Mouse (Mus musculus) limb, embryonic 14.5 days (tissue): ENCODE measurements around the gene Pgk2. TPM values are rescaled to one million over a fixed set of nuclear protein-coding genes. Genes with fewer than 3 reads are reported as not detected.
"Not testable (repeated sequence)": the region's sequence is repeated elsewhere in the genome, so short reads cannot be mapped to it uniquely, and the experiment has no call there.

ENCODE experiments used
- ATAC-seq: fragments of 200-750 bp; cut with Nextera tagmentation; 2 replicates; pipeline ENCODE4 v1.8.0; 2017; ENCODE audit warnings: low read depth, moderate number of reproducible peaks, moderate TSS enrichment; ENCODE audit not compliant: low FRiP score
- DNase-seq: peaks from one replicate; pipeline ENCODE4 v3.0.0-alpha.2; 2015; ENCODE audit warnings: low spot score
- H3K27ac ChIP-seq: fragments of 300-500 bp; sonication (generic); replicated peaks from 2 replicates; pipeline ENCODE4 v1.5.1; 2014; ENCODE audit warnings: low read depth, mild to moderate bottlenecking, low read length, moderate library complexity, mixed read lengths
- H3K27me3 ChIP-seq: fragments of 300-500 bp; sonication (generic); 2 replicates; pipeline ENCODE4 v1.6.1; 2014; ENCODE audit warnings: low read length, mixed read lengths; ENCODE audit not compliant: control insufficient read depth, insufficient read depth
- H3K36me3 ChIP-seq: fragments of 300-500 bp; sonication (generic); 2 replicates; pipeline ENCODE4 v1.6.1; 2014; ENCODE audit warnings: mild to moderate bottlenecking, low read length, moderate library complexity, mixed read lengths; ENCODE audit not compliant: control insufficient read depth, insufficient read depth
- H3K4me1 ChIP-seq: fragments of 300-500 bp; sonication (generic); 2 replicates; pipeline ENCODE4 v1.6.1; 2014; ENCODE audit warnings: antibody characterized with exemption, low read length, mixed read lengths; ENCODE audit not compliant: control insufficient read depth, insufficient read depth
- H3K4me2 ChIP-seq: fragments of 300-500 bp; sonication (generic); replicated peaks from 2 replicates; pipeline ENCODE4 v1.6.1; 2014; ENCODE audit warnings: low read depth, mild to moderate bottlenecking, low read length, moderate library complexity; ENCODE audit not compliant: severe bottlenecking
- H3K4me3 ChIP-seq: fragments of 300-500 bp; sonication (generic); replicated peaks from 2 replicates; pipeline ENCODE4 v1.5.1; 2014; ENCODE audit warnings: low read length
- H3K9ac ChIP-seq: fragments of 300-500 bp; sonication (generic); 2 replicates; pipeline ENCODE4 v1.6.1; 2014; ENCODE audit warnings: mild to moderate bottlenecking, low read depth, low read length, moderate library complexity; ENCODE audit not compliant: severe bottlenecking
- H3K9me3 ChIP-seq: fragments of 300-500 bp; sonication (generic); 2 replicates; pipeline ENCODE4 v1.6.1; 2016; ENCODE audit warnings: low read length; ENCODE audit not compliant: control insufficient read depth
- POLR2A ChIP-seq: fragments of 200-500 bp; IDR thresholded peaks from 2 replicates; pipeline ENCODE4 v1.8.0; 2012; ENCODE audit warnings: inconsistent platforms, mild to moderate bottlenecking, moderate library complexity, borderline replicate concordance; ENCODE audit not compliant: insufficient read depth, insufficient read length; ENCODE audit errors: extremely low read depth
- WGBS: fragments of 180-500 bp; shearing (Covaris S2); extraction: QIAGEN DNeasy Blood & Tissue Kit; methylation state at CpG from one replicate; pipeline ENCODE4 v1.1.7; 2014; 5-methylcytosine and 5-hydroxymethylcytosine counted together
- polyA plus RNA-seq, 2 experiments: library from polyadenylated mRNA; depleted of rRNA in 1 of 2; stranded (reverse) in 1 of 2; unstranded in 1 of 2; fragments of >200 nt; fragmentation: Nextera tagmentation in 1 of 2; extraction: Ambion mirVana in 1 of 2; gene quantifications; 2 replicates each; pipeline versions ENCODE4 v1.2.1 to v1.2.3; 2012 to 2014

Gene Pgk2
- polyA plus RNA-seq (2012; rRNA removed) (not detected in 2 replicates), polyA plus RNA-seq (2014; fragmentation: Nextera tagmentation; extraction: Ambion mirVana) (not detected in 2 replicates)

- Histone ChIP-seq H3K4me2 (no peak within 1 kb of the TSS), H3K9me3 (no peaks in the 10 kb centered on the region), H3K4me1 (no peaks in the 10 kb centered on the region), H3K27ac (no peak within 1 kb of the TSS), H3K9ac (no peak within 1 kb of the TSS), H3K4me3 (no peak within 1 kb of the TSS), H3K27me3 (no peaks in the 10 kb centered on the region), H3K36me3 (no peaks in the 10 kb centered on the region)
- no peak for TF ChIP-seq POLR2A
- no peak for ATAC-seq
- WGBS: 67% methylated on average over 4 of the region's 4 CpGs
- DNase-seq: no peak
Measured at GRCm38 (mm10) chr17:40208540-40208939, at the start of gene Pgk2. Gene Pgk2, minus strand, starts transcription at chr17:40208640.

GRCm38 (mm10) chr17:40252487-40252886 lies 44.0 kb upstream of the Pgk2 start:
- no peak overlapping the region for H3K4me2 ChIP-seq
- WGBS: 69% methylated on average over 1 of the region's 1 CpGs

GRCm38 (mm10) chr17:40242135-40242534 lies 33.7 kb upstream of the Pgk2 start, which contains the start of gene Crisp3:
Gene Crisp3, minus strand, starts transcription at chr17:40242288.
- Histone ChIP-seq H3K4me1 (no peaks in the 10 kb centered on the region), H3K9me3 (no peaks in the 10 kb centered on the region), H3K36me3 (no peaks in the 10 kb centered on the region), H3K4me2 (no peak within 1 kb of the TSS), H3K9ac (no peak within 1 kb of the TSS), H3K27me3 (no peaks in the 10 kb centered on the region), H3K4me3 (no peak within 1 kb of the TSS), H3K27ac (no peak within 1 kb of the TSS)
- no peak for ATAC-seq
- no peak for TF ChIP-seq POLR2A
- DNase-seq: no peak

More at GRCm38 (mm10) chr17:40252487-40252886, 44.0 kb upstream of the Pgk2 start:
- no peaks in the 10 kb centered on the region for H3K4me1 ChIP-seq
- H3K9me3 ChIP-seq: no peaks in the 10 kb centered on the region
- TF ChIP-seq POLR2A: no peak
- no peak overlapping the region for H3K4me3 ChIP-seq
- no peaks in the 10 kb centered on the region for H3K36me3 ChIP-seq
- no peak overlapping the region for H3K27ac ChIP-seq
- no peak overlapping the region for H3K9ac ChIP-seq
- ATAC-seq (no peak), DNase-seq (no peak)
- H3K27me3 ChIP-seq: no peaks in the 10 kb centered on the region

- not testable (repeated sequence) for DNase-seq, H3K4me1 ChIP-seq, H3K27ac ChIP-seq, H3K9me3 ChIP-seq, H3K36me3 ChIP-seq, H3K9ac ChIP-seq, H3K27me3 ChIP-seq, ATAC-seq, H3K4me3 ChIP-seq, H3K4me2 ChIP-seq
Measured at GRCm38 (mm10) chr17:40201803-40202202, 6.6 kb downstream of the Pgk2 start.

GRCm38 (mm10) chr17:40190192-40190591 lies 18.2 kb downstream of the Pgk2 start:
- not testable (repeated sequence) for DNase-seq, H3K27ac ChIP-seq, H3K9ac ChIP-seq, H3K36me3 ChIP-seq, H3K4me2 ChIP-seq, H3K9me3 ChIP-seq, H3K27me3 ChIP-seq, H3K4me3 ChIP-seq, ATAC-seq, H3K4me1 ChIP-seq
- WGBS: 86% methylated on average over 4 of the region's 4 CpGs

- not testable (repeated sequence) for H3K36me3 ChIP-seq, H3K27me3 ChIP-seq, H3K9ac ChIP-seq, H3K27ac ChIP-seq, ATAC-seq, H3K9me3 ChIP-seq, DNase-seq, H3K4me2 ChIP-seq, H3K4me3 ChIP-seq, H3K4me1 ChIP-seq
- WGBS: 51% methylated on average over 8 of the region's 8 CpGs
Measured at GRCm38 (mm10) chr17:40157729-40158359, 50.6 kb downstream of the Pgk2 start.

Other genes with a start within 250 kb of the Pgk2 start
- gene AC192777.2, start 113.2 kb downstream of the Pgk2 start, polyA plus RNA-seq (2012; rRNA removed): not detected in 2 replicates
- not detected in 2 replicates for gene AC192777.2, start 113.2 kb downstream of the Pgk2 start, polyA plus RNA-seq (2014; fragmentation: Nextera tagmentation; extraction: Ambion mirVana)
- gene Crisp3, start 33.6 kb upstream of the Pgk2 start, polyA plus RNA-seq (2012; rRNA removed): not detected in 2 replicates
- not detected in 2 replicates for gene Crisp3, start 33.6 kb upstream of the Pgk2 start, polyA plus RNA-seq (2014; fragmentation: Nextera tagmentation; extraction: Ambion mirVana)
- 0.04 and 0.06 TPM in 2 replicates for gene Crisp1, start 110.6 kb upstream of the Pgk2 start, polyA plus RNA-seq (2012; rRNA removed)
- not detected in 2 replicates for gene Crisp1, start 110.6 kb upstream of the Pgk2 start, polyA plus RNA-seq (2014; fragmentation: Nextera tagmentation; extraction: Ambion mirVana)